Mouse (Mus musculus): ENCODE measurements around the gene Ifnk. TPM values are rescaled to one million over a fixed set of nuclear protein-coding genes. Genes with fewer than 3 reads are reported as not detected.

Gene Ifnk
- total RNA-seq, 2 experiments from 2014 or later = not detected

- no peak for DNase-seq (ENCODE audit: low spot score in 2 of 2)
Measured at GRCm38 (mm10) chr4:35138077-35138476, 13.8 kb upstream of the Ifnk start.

- DNase-seq (ENCODE audit: low spot score in 2 of 2) = no peak
Measured at GRCm38 (mm10) chr4:35140317-35140716, 11.5 kb upstream of the Ifnk start.

- no peak for DNase-seq (ENCODE audit: low spot score in 2 of 2)
Measured at GRCm38 (mm10) chr4:35143472-35144102, 8.3 kb upstream of the Ifnk start.

- no peak for DNase-seq (ENCODE audit: low spot score in 2 of 2)
Measured at GRCm38 (mm10) chr4:35145726-35146125, 6.1 kb upstream of the Ifnk start.

GRCm38 (mm10) chr4:35146597-35146996, 5.3 kb upstream of the Ifnk start:
- no peak for DNase-seq (ENCODE audit: low spot score in 2 of 2)

- no peak for DNase-seq (ENCODE audit: low spot score in 2 of 2)
Measured at GRCm38 (mm10) chr4:35148326-35148725, 3.5 kb upstream of the Ifnk start.

GRCm38 (mm10) chr4:35150706-35151105, 1.1 kb upstream of the Ifnk start:
- DNase-seq (ENCODE audit: low spot score in 2 of 2) = no peak

GRCm38 (mm10) chr4:35154051-35154450, 2.2 kb downstream of the Ifnk start:
- no peak for DNase-seq (ENCODE audit: low spot score in 2 of 2)

GRCm38 (mm10) chr4:35155132-35155922, 3.5 kb downstream of the Ifnk start:
- peak in 1 of 2 experiments; percentile 16 for DNase-seq (ENCODE audit: low spot score in 2 of 2)

GRCm38 (mm10) chr4:35156149-35156611, 4.3 kb downstream of the Ifnk start:
- DNase-seq (ENCODE audit: low spot score in 2 of 2) = peak; percentile 11 to 21

GRCm38 (mm10) chr4:35156751-35157611, 5.1 kb downstream of the Ifnk start, which contains the start of gene Mob3b:
Mob3b (minus strand) TSS chr4:35157484.
- peak; percentile 71 to 88 for DNase-seq (ENCODE audit: low spot score in 2 of 2)

- DNase-seq (ENCODE audit: low spot score in 2 of 2) = no peak
Measured at GRCm38 (mm10) chr4:35157815-35158214, 6.0 kb downstream of the Ifnk start.

- no peak for DNase-seq (ENCODE audit: low spot score in 2 of 2)
Measured at GRCm38 (mm10) chr4:35165275-35165674, 13.4 kb downstream of the Ifnk start.

GRCm38 (mm10) chr4:35165947-35166346, 14.1 kb downstream of the Ifnk start:
- no peak for DNase-seq (ENCODE audit: low spot score in 2 of 2)

GRCm38 (mm10) chr4:35167855-35168254, 16.0 kb downstream of the Ifnk start:
- peak in 1 of 2 experiments; percentile 40 for DNase-seq (ENCODE audit: low spot score in 2 of 2)

- DNase-seq (ENCODE audit: low spot score in 2 of 2) = no peak
Measured at GRCm38 (mm10) chr4:35169571-35170125, 17.8 kb downstream of the Ifnk start.

- no peak for DNase-seq (ENCODE audit: low spot score in 2 of 2)
Measured at GRCm38 (mm10) chr4:35172471-35172870, 20.6 kb downstream of the Ifnk start.

GRCm38 (mm10) chr4:35173551-35173950, 21.7 kb downstream of the Ifnk start:
- no peak for DNase-seq (ENCODE audit: low spot score in 2 of 2)

- DNase-seq (ENCODE audit: low spot score in 2 of 2) = no peak
Measured at GRCm38 (mm10) chr4:35175566-35175965, 23.7 kb downstream of the Ifnk start.

GRCm38 (mm10) chr4:35177926-35178645, 26.2 kb downstream of the Ifnk start:
- DNase-seq (ENCODE audit: low spot score in 2 of 2) = no peak
